Mouse (Mus musculus): ENCODE data around the gene Pard3b. TPM values are rescaled to one million over a fixed set of nuclear protein-coding genes. Genes with fewer than 3 reads are reported as not detected.

Gene Pard3b
- polyA plus RNA-seq, 1 experiment = 0.71 TPM

DNA sequence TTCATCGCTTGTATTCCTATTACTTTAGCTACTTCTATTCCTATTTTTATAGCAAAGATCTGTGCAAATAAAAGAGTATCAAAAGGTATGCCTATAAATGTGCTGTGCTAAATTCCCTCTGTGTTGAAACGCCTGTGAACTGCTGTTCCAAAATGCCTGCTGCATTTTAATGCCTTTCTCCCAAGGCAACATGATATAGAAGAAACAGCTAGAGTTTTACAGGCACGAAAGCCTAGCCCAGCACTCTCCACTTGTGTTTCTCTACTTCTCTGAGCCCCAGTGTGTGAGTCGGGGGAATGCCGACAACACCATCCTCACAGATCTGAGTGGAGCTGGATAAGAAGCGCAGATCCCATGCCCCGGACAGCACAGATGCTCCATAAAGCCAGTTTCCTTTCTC lies 889.2 kb downstream of the Pard3b start:
- no peaks in the 10 kb centered on the region for H3K4me1 ChIP-seq (replicated peaks; ENCODE audit: control insufficient read depth, insufficient read depth, low read length)
- H3K4me3 ChIP-seq (ENCODE audit: control insufficient read depth, insufficient read depth, low read length) = no peak overlapping the region
- H3K27ac ChIP-seq (ENCODE audit: control insufficient read depth, insufficient read depth, low read length) = no peak overlapping the region
- no peak for TF ChIP-seq POLR2A (IDR thresholded peaks at IDR 0.05; ENCODE audit: control insufficient read depth, extremely low read depth, insufficient read depth, low read length, poor library complexity)
- no peak for TF ChIP-seq CTCF (IDR thresholded peaks at IDR 0.05; ENCODE audit: borderline replicate concordance, control insufficient read depth, extremely low read depth, insufficient read depth, low read length, poor library complexity)
- no peaks in the 10 kb centered on the region for H3K36me3 ChIP-seq (ENCODE audit: control insufficient read depth, insufficient read depth, low read length)
- H3K27me3 ChIP-seq (ENCODE audit: control insufficient read depth, insufficient read depth, low read length) = no peaks in the 10 kb centered on the region
- DNase-seq = no peak
- WGBS = 95% methylated on average over 7 of the region's 7 CpGs

DNA sequence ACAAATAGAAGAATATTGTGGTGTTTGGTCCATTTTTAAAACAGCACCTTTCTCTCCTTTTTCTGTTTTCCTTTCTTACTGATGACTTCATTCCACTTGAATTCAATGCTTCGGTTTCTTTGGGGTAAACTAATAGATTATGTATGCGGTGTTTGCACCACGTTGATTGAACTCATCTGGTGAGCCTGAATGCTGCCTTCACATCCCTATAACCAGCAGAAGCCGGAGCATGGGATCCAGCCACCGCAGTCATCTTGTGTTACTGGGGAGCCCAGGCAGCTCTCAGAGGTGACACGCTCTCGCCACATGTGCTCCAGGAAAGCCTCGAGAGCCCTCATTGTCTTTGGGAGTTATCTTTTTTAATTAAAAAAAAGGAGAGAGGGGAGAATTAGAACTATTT lies 891.3 kb downstream of the Pard3b start:
- Histone ChIP-seq H3K4me3 (ENCODE audit: control insufficient read depth, insufficient read depth, low read length) (no peak overlapping the region), H3K27me3 (ENCODE audit: control insufficient read depth, insufficient read depth, low read length) (no peaks in the 10 kb centered on the region), H3K27ac (ENCODE audit: control insufficient read depth, insufficient read depth, low read length) (no peak overlapping the region), H3K4me1 (replicated peaks; ENCODE audit: control insufficient read depth, insufficient read depth, low read length) (no peaks in the 10 kb centered on the region), H3K36me3 (ENCODE audit: control insufficient read depth, insufficient read depth, low read length) (no peaks in the 10 kb centered on the region)
- DNase-seq = no peak
- TF ChIP-seq POLR2A (IDR thresholded peaks at IDR 0.05; ENCODE audit: control insufficient read depth, extremely low read depth, insufficient read depth, low read length, poor library complexity) (no peak), CTCF (IDR thresholded peaks at IDR 0.05; ENCODE audit: borderline replicate concordance, control insufficient read depth, extremely low read depth, insufficient read depth, low read length, poor library complexity) (no peak)
- 93% methylated on average over 8 of the region's 8 CpGs for WGBS

DNA sequence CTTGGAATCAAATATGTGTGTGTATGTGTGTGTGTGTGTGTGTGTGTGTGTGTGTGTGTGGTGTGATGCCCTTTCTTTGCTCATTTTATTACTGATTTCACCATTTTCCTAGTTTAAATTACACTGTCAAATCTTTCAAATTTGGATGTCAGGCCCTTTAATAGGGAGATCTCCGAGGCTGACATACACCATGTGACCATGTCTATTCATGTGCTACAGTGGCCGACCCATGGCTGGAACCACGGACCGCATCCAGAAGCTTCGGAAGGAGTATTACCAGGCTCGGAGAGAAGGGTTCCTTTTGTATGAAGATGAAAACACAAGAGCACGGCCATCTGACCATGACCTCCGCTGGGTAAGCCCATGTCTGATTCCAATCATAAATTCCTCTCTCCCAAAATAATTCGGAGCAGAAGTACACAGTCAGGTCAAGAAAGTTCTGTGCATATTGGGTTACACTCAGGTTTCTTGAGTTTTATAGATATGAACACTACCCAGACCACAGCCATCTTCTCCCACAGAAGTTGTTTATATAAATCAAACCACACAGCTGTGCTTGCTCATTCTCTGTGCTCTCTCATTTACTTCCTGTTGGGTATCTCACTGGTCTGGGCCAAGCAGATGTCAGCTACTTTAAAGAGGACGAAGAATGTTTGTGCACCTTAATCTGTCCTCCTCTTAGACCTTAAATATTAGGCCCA lies 894.0 kb downstream of the Pard3b start:
- no peak for DNase-seq
- Histone ChIP-seq H3K27ac (ENCODE audit: control insufficient read depth, insufficient read depth, low read length) (no peak overlapping the region), H3K4me1 (replicated peaks; ENCODE audit: control insufficient read depth, insufficient read depth, low read length) (no peaks in the 10 kb centered on the region), H3K27me3 (ENCODE audit: control insufficient read depth, insufficient read depth, low read length) (no peaks in the 10 kb centered on the region), H3K4me3 (ENCODE audit: control insufficient read depth, insufficient read depth, low read length) (no peak overlapping the region), H3K36me3 (ENCODE audit: control insufficient read depth, insufficient read depth, low read length) (no peaks in the 10 kb centered on the region)
- no peak for TF ChIP-seq POLR2A (IDR thresholded peaks at IDR 0.05; ENCODE audit: control insufficient read depth, extremely low read depth, insufficient read depth, low read length, poor library complexity)
- no peak for TF ChIP-seq CTCF (IDR thresholded peaks at IDR 0.05; ENCODE audit: borderline replicate concordance, control insufficient read depth, extremely low read depth, insufficient read depth, low read length, poor library complexity)
- 74% methylated on average over 10 of the region's 10 CpGs for WGBS

DNA sequence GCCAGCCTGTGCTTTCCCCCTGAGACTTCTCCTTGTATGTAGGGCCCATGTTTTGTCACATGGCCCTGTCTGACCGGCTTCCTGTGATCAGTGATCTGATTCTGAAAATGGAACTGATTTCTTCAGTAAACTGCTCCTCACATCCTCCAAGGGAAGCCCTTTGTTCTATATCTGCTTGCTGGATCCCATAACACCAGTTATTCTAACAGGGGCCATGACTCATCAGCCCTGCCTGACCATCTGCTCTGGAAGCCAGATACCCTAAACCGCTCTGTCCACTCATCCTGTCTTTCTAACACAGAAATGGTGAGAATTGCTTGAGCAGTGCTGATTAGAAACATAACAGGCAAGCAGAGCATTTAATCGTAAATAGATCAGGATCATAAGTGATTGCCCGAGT lies 910.3 kb downstream of the Pard3b start:
- 93% methylated on average over 4 of the region's 4 CpGs for WGBS
- H3K27me3 ChIP-seq (ENCODE audit: control insufficient read depth, insufficient read depth, low read length) = no peaks in the 10 kb centered on the region
- no peak overlapping the region for H3K27ac ChIP-seq (ENCODE audit: control insufficient read depth, insufficient read depth, low read length)
- TF ChIP-seq POLR2A (IDR thresholded peaks at IDR 0.05; ENCODE audit: control insufficient read depth, extremely low read depth, insufficient read depth, low read length, poor library complexity) (no peak), CTCF (IDR thresholded peaks at IDR 0.05; ENCODE audit: borderline replicate concordance, control insufficient read depth, extremely low read depth, insufficient read depth, low read length, poor library complexity) (no peak)
- no peaks in the 10 kb centered on the region for H3K36me3 ChIP-seq (ENCODE audit: control insufficient read depth, insufficient read depth, low read length)
- H3K4me1 ChIP-seq (replicated peaks; ENCODE audit: control insufficient read depth, insufficient read depth, low read length) = no peaks in the 10 kb centered on the region
- H3K4me3 ChIP-seq (ENCODE audit: control insufficient read depth, insufficient read depth, low read length) = no peak overlapping the region
- no peak for DNase-seq

DNA sequence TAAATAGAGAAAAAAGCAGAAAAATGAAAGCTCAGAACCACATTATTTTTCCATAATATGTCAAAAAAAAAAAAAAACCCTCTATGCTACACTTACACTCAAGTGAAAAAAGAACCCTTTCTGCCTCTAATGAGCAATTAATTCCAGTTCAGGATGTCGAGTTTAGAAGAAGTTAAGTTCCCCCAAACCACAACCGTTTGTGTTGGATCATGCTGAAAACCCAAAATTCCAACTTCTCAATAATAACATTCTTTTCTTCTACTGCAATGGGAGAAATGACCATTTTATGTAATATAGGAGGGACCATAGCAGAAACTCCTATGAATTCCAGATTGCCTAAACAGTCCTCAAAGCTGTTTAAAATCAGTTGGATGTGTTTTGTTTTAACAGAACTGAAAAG lies 911.9 kb downstream of the Pard3b start:
- H3K27ac ChIP-seq (ENCODE audit: control insufficient read depth, insufficient read depth, low read length) = no peak overlapping the region
- H3K36me3 ChIP-seq (ENCODE audit: control insufficient read depth, insufficient read depth, low read length) = no peaks in the 10 kb centered on the region
- no peaks in the 10 kb centered on the region for H3K27me3 ChIP-seq (ENCODE audit: control insufficient read depth, insufficient read depth, low read length)
- H3K4me3 ChIP-seq (ENCODE audit: control insufficient read depth, insufficient read depth, low read length) = no peak overlapping the region
- WGBS = 44% methylated on average over 2 of the region's 2 CpGs
- no peaks in the 10 kb centered on the region for H3K4me1 ChIP-seq (replicated peaks; ENCODE audit: control insufficient read depth, insufficient read depth, low read length)
- no peak for TF ChIP-seq POLR2A (IDR thresholded peaks at IDR 0.05; ENCODE audit: control insufficient read depth, extremely low read depth, insufficient read depth, low read length, poor library complexity)
- no peak for TF ChIP-seq CTCF (IDR thresholded peaks at IDR 0.05; ENCODE audit: borderline replicate concordance, control insufficient read depth, extremely low read depth, insufficient read depth, low read length, poor library complexity)
- DNase-seq = no peak

DNA sequence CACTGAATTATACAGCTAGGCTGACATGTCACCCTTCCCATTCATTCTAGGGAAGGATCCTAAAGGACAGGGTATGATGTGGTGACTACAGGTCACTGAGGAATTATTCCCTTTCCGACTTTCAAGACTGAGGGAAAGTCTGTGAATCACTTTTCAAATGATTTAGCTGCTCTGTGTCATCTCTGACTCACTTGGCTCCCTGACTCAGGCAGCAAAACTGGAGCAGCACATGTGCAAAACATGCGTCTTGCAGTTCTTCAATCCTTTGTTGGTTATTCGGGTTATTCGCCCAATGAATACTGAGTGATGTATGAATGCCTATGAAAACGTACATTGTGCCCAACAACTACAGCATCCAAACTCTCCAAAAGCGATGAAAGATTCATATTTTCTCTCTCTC lies 912.9 kb downstream of the Pard3b start:
- no peak for DNase-seq
- Histone ChIP-seq H3K36me3 (ENCODE audit: control insufficient read depth, insufficient read depth, low read length) (no peaks in the 10 kb centered on the region), H3K27ac (ENCODE audit: control insufficient read depth, insufficient read depth, low read length) (no peak overlapping the region), H3K27me3 (ENCODE audit: control insufficient read depth, insufficient read depth, low read length) (no peaks in the 10 kb centered on the region), H3K4me1 (replicated peaks; ENCODE audit: control insufficient read depth, insufficient read depth, low read length) (no peaks in the 10 kb centered on the region), H3K4me3 (ENCODE audit: control insufficient read depth, insufficient read depth, low read length) (no peak overlapping the region)
- TF ChIP-seq POLR2A (IDR thresholded peaks at IDR 0.05; ENCODE audit: control insufficient read depth, extremely low read depth, insufficient read depth, low read length, poor library complexity) (no peak), CTCF (IDR thresholded peaks at IDR 0.05; ENCODE audit: borderline replicate concordance, control insufficient read depth, extremely low read depth, insufficient read depth, low read length, poor library complexity) (no peak)
- WGBS = 90% methylated on average over 6 of the region's 6 CpGs

DNA sequence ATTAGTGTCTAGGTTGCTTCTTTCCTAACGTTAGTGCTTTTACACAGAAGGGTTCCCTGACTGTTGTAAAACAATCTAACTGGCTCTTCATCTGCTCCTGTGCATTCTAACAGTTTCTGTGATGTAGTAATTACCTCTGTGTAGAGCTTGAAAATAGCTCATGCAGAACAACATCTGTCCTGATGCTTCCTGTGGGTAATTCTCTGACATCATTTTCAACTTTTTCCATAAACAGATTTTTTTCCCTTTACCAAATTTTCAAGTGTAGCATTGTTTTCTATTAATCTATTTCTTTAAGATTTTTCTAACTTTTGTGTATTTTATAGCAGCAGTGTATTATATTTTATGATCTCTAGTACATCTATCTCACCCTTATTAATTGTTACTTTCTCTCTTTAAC lies 917.2 kb downstream of the Pard3b start:
- no peak for TF ChIP-seq POLR2A (IDR thresholded peaks at IDR 0.05; ENCODE audit: control insufficient read depth, extremely low read depth, insufficient read depth, low read length, poor library complexity)
- no peak for TF ChIP-seq CTCF (IDR thresholded peaks at IDR 0.05; ENCODE audit: borderline replicate concordance, control insufficient read depth, extremely low read depth, insufficient read depth, low read length, poor library complexity)
- H3K4me3 ChIP-seq (ENCODE audit: control insufficient read depth, insufficient read depth, low read length) = no peak overlapping the region
- no peaks in the 10 kb centered on the region for H3K36me3 ChIP-seq (ENCODE audit: control insufficient read depth, insufficient read depth, low read length)
- WGBS = 74% methylated on average over 1 of the region's 1 CpGs
- H3K4me1 ChIP-seq (replicated peaks; ENCODE audit: control insufficient read depth, insufficient read depth, low read length) = no peaks in the 10 kb centered on the region
- H3K27ac ChIP-seq (ENCODE audit: control insufficient read depth, insufficient read depth, low read length) = no peak overlapping the region
- H3K27me3 ChIP-seq (ENCODE audit: control insufficient read depth, insufficient read depth, low read length) = no peaks in the 10 kb centered on the region
- no peak for DNase-seq

Measured in thymus, adult 2 months (tissue).